Mouse (Mus musculus): ENCODE data around the gene Ddx58. TPM values are rescaled to one million over a fixed set of nuclear protein-coding genes. Genes with fewer than 3 reads are reported as not detected.

Ddx58 gene
- total RNA-seq, 2 experiments from 2014 or later = 11.3 to 20.2 TPM

DNA sequence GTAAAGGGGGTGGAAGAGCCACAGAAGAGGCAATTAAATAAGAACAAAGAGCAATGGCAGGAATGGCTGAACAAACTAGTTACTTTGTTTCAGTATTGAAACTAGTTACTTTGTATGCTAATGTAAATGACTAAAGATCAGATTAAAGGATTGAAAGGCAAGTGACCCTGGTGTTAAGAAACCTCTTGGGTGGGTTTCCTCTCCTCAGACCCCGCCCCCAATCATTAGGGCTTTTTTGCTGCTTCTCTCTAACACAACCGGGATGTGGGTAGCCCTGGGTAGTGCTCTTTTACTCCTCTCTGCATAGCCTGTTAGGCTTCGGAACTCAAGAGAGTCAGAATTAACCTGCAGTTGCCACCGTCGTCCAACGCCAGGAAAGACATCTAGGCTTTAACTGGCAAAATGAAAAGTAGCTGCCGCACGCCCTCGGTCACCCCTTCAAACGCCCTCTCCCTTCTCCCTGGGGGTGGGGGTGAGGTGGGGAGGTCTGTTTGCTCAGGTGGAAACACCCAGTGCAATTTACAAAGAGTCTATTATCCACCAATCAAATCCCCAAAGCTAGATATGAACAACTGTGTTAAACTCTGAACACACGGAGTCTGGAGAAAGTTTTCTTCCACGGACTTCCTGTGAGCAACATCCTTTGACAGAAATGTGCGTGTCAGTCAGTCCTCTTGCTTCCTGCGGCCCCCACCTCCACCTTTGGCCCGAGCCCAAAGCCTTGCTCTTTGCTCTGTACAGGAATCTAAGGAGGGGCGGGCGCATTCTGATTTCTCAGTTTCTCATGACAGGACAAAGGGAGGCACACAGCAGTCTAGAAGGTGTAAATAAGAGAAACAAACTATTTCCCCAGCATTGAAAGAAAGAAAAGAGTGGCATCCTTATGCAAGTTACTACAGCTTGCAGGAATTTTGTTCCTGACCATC, 882 bp downstream of the Ddx58 start:
- peak; percentile 71 for ATAC-seq (replicated peaks; ENCODE audit: low FRiP score, low TSS enrichment, poor library complexity, severe bottlenecking)

DNA sequence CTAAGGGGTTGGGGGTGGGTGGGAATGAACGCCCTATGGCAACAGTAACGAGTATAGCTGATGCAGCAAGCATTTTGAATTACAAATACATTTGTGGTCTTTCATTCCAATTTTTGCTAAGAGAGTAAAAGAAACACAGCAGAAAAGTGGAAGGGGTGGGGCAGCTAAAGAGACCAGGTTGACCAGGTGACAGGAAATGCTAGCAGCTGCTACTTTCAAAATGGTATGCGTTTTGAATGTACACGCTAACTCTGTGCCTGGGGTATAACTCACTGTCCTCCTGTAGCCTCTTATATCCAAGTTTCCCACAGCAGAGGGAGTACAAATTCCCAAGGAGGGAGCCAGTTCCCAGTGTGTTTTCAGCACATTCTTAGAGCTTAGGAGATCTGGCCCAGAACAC, 2.8 kb downstream of the Ddx58 start:
- ATAC-seq (replicated peaks; ENCODE audit: low FRiP score, low TSS enrichment, poor library complexity, severe bottlenecking) = no peak

DNA sequence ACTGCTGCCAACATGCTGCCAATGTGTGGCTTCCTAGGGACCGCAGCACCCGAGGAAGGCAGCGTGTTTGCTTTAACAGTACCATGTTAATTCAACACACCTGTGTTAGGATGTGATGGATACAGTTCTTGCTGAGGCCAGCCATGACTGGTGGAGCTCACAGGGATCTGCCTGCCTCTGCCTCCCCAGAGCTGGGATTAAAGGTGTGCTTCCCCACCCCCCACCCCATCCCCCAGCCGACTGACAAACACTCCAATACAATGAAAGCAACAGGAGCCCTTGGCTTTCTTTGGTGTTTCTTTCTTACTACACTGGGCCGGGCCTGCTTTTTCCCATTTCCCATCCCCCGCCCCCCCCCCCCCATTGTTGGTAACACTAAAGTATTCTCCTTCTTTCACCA, 5.4 kb downstream of the Ddx58 start:
- ATAC-seq (replicated peaks; ENCODE audit: low FRiP score, low TSS enrichment, poor library complexity, severe bottlenecking) = no peak

DNA sequence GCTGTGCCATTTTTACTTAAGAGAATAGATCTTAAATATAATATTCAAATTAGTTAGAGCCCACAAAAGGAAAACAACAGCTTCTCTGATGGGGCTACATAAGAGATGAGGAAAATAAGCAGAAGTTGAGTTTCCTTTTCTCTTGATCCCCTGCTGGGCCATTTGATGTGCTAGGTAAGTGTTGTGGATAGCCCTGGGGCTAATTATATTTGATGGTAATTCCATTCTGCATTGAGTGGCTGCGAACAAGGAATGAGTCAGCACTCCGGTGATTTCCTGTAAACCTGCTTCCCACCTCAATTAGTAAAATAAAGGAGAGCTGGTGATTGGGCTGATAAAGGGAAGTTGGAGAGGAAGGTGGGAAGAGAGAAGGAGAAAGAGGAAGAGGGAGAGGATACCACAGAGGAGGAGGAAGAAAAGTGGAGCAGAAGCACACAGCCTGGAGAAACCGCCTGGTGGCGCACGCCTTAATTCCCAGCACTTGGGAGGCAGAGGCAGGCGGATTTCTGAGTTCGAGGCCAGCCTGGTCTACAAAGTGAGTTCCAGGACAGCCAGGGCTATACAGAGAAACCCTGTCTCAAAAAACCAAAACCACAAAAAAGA, 6.5 kb downstream of the Ddx58 start:
- no peak for ATAC-seq (replicated peaks; ENCODE audit: low FRiP score, low TSS enrichment, poor library complexity, severe bottlenecking)

DNA sequence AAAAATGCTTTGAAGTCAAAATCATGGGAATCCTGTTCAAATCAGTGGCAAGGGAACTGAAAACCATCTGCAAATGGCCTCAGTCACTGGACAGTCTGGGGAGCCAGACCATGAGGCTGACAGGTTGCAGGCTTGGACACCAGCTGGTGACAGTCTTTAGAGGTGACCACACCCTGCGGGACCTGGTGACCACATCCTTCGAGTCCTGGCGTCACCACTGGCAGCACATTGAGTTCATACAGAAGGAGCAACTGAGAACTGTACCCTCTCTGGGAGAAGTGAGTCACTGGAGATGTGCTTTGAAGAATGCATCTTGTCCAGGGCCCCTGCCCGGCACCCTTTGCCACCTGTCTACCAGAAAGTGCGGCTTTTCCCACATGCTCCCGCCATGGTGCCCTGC, 9.9 kb downstream of the Ddx58 start:
- no peak for ATAC-seq (replicated peaks; ENCODE audit: low FRiP score, low TSS enrichment, poor library complexity, severe bottlenecking)

DNA sequence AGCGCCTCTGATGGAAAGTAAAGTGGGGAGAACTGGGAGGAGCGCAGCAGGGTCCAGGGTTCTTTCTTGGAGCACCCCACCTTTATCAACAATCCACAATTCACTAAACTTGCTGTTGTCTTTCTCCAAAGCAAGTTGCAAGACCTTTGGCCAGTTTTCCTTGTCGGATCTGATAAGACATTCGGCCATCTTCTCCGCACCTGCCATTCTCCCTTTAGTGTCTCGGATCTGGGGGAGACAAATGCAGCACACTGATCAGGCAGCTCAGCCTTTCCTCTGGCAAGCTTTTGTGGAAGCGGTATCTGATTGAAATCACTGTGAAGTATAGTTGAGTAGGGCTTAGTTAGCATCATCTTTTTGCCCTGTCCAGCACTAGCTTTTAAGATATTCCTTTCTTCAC, 11.7 kb downstream of the Ddx58 start:
- no peak for ATAC-seq (replicated peaks; ENCODE audit: low FRiP score, low TSS enrichment, poor library complexity, severe bottlenecking)

DNA sequence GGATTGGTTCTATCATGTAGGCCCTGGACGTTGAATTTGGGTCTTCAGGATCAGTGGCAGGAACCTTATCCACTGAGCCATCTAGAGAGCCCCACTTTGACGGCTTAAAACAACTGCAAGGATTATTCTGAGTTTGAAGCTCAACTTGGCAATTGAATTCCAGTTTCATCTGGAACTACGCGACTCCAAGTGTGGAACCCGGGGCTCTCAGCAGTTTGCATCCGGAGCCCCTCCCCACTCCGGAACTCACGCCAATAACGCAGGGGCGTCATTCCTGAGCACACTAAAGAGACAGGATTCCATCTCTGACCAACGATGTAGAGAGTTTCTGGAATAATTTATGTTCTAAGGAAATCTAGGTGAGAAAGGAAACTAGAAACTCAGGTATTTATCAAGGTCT, 12.5 kb downstream of the Ddx58 start:
- ATAC-seq (replicated peaks; ENCODE audit: low FRiP score, low TSS enrichment, poor library complexity, severe bottlenecking) = no peak

DNA sequence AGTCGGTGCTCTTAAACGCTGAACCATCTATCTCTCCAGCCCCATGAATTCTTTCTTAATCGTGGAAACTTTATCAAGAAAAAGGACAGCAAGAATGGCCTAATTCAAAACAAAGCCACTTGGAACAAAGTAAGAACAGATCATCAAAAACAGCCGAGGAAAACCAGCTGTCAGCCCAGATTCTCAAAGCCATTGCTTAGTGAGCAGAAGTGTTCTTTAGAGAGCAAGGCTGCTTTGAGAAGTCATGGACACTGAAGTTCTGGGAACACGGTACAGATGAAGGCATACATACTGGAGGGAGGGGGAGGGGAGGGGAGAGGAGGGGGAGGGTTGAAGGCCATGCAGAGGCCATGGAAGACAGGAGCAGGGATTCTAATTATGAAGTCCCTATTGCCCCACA, 13.5 kb downstream of the Ddx58 start:
- no peak for ATAC-seq (replicated peaks; ENCODE audit: low FRiP score, low TSS enrichment, poor library complexity, severe bottlenecking)

DNA sequence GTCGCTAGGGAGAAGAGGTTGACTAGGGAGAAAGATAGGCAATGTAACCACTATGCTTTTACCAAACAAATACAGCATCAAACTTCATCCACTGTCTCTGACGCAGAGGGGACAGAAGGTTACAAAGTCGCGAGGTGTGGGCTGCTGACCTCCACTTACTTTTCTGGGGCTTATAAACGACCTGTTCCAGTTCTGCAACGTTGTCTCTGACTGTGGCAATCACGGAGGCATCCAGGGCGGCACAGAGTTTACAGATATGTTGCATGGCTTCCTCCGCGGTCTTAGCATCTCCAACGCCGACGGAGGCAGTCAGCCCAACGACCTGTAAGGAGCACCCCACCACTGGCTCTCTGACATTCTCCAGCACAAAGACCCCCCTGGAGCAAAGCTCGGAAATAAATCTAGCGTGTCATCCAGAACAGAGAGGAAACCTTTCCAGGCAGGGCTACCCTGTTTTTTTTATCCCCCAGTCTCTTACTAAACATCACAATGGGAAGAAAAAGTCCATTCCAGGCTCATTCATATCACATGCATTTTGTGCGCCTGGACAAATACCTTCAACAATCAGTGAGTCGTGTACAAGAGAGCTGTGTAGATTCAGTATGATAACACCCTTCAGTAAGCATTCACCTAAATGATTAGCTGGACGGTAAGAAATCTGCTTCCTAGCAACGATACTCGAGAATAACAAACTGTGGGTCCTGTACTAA, 17.6 kb downstream of the Ddx58 start:
- no peak for ATAC-seq (replicated peaks; ENCODE audit: low FRiP score, low TSS enrichment, poor library complexity, severe bottlenecking)

DNA sequence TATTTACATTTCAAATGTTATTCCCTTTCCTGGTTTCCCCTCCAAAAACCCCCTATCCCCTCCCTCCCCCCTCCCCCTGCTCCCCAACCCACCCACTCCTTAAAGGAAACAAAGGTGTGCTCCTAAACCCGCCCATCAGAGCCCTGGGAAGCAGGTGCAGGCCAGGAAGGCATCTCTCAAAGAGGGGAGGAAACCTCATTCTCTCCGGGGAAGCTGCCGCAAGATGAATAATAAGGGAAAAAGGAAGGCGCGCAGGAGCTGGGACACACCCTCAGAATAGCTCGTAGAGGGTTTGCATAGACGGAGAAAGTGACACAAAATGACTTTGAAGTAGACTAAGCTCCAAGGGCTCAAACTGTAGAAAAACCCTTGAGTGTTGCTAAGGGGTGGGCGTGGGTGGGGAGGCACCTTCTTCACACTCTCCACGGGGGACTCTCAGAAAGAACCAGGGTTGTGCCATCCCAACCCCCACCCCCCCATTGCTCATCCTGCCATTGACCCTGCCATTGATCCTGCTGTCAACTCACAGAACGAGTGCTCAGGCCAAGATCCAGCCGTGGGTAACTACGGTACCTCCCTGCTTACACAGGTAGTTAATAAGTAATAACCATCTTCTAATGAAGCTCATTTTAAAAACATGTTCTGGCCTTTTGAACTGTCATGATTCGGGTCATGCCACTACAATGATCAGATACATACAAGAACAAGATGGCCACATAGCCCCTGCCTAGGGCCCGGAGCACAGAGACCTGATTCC, 18.4 kb downstream of the Ddx58 start:
- ATAC-seq (replicated peaks; ENCODE audit: low FRiP score, low TSS enrichment, poor library complexity, severe bottlenecking) = no peak

DNA sequence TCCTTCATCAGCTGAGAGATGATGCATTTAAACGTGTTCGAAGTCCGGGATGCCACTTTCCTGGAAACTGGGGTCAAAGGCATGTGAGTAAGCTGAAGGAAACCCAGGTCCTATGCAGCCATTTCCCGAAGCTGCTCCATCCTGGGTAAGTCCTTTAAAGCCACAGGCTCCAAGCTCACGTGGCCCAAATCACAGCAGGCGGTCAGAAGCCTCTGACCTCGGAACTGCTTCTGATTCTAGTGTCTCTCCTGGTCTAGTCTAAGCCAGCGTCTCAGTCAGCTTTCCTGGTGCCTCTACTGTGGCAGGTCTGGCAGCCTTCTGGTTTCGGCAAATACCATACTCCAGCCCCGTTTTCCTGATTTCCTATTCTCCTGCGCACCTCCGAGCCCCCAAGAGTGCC, 19.2 kb downstream of the Ddx58 start:
- no peak for ATAC-seq (replicated peaks; ENCODE audit: low FRiP score, low TSS enrichment, poor library complexity, severe bottlenecking)

DNA sequence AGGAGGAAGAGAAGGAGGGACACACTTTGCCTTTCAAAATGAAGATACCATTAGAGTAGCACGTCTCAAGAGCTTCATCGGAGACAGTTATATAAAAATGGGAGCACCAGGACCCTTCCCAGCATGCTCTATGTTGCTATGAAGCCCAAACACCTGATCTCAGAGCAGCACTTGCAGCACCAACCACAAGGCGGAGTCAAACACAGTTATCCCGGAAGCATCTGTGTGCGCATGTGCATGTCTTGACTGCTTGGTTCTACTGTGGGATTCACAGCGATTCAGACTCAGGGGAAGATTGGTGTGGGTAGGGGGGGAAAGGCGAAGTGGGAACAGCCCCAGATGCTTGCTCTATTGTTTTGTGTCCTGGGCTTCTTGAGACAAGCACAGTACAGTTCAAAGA, 21.2 kb downstream of the Ddx58 start:
- peak; percentile 98 for ATAC-seq (replicated peaks; ENCODE audit: low FRiP score, low TSS enrichment, poor library complexity, severe bottlenecking)

DNA sequence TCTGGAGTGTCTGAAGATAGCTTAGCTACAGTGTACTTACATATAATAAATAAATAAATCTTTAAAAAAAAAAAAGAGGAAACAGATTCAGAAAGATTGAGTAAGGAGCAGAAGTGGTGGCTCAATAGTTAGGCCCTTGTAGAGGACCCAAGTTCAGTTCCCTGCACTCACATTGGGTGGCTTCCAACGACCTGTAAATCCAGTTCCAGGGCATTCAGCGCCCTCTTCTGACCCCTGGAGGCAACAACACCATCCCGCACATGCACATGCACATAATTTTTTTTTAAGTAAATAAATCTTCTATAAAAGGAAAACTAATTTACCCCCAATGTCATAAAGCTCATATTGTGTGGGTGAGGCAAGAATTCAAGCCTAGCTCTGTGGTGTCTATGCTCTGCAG, 21.7 kb downstream of the Ddx58 start:
- ATAC-seq (replicated peaks; ENCODE audit: low FRiP score, low TSS enrichment, poor library complexity, severe bottlenecking) = no peak

DNA sequence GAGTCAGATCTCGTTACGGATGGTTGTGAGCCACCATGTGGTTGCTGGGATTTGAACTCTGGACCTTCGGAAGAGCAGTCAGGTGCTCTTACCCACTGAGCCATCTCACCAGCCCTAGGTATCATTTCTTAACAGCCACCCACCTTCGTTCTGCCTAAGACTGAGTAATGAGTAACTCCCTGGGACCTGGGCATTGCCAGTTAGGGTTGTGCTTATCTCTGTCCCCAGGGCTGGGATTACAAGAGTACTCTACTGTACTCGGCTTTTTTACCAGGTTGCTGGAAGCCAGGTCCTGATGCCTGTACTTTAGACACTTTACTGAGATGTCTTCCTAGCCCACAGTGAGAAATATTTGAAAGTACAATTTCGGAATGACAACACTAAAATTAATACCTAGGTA, 27.5 kb downstream of the Ddx58 start:
- ATAC-seq (replicated peaks; ENCODE audit: low FRiP score, low TSS enrichment, poor library complexity, severe bottlenecking) = peak; percentile 61

DNA sequence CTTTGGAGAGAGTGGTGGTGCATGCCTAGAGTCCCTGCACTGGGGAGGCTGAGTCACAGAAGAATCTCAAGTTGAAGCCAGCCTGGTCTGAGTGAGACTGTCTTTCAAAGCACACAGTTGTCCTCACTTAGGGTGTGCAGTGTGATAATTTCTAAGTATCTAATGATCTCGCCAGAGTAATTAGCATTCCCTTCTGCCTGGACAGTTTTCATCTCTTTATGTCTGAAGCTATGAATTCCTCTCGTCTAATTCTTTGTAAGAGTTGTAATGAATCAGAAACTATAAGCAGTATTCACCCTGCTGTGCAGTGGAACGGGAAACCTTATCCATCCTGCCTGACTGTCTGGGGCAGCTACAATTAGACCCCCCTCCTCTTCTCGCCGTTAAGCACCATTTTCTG, 31.9 kb downstream of the Ddx58 start:
- ATAC-seq (replicated peaks; ENCODE audit: low FRiP score, low TSS enrichment, poor library complexity, severe bottlenecking) = no peak

DNA sequence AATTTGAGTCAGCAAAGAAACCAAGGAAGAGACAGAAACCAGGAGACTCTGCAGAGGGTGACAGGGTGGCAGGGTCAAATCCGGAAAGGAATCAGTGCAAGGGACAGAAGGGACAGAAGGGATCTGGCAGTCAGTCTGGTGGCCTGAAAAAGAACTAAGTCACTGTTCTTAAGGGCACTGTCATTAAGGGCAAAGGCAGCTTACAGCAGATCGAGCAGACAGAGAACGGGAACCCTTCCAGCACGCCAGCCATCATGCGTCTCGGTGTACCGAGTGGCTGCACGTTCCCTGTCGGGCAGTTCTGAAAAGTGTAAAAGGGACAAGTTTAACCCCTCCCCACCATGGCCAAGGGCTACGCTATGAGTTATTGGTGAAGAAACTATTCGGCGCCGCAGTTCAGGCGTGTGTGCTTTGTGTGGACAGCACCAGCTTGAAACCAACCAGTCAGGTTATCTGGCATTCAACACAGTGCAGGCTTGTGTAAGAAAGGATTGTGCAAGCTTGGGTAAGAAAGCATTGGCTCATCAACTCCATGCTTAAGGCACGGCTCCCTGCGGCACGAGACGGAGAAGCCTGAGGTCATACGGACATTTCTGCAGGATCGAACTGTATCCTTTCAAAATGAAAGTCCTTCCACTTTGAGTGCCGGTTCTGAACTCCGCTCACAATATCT, 34.3 kb downstream of the Ddx58 start:
- ATAC-seq (replicated peaks; ENCODE audit: low FRiP score, low TSS enrichment, poor library complexity, severe bottlenecking) = no peak

DNA sequence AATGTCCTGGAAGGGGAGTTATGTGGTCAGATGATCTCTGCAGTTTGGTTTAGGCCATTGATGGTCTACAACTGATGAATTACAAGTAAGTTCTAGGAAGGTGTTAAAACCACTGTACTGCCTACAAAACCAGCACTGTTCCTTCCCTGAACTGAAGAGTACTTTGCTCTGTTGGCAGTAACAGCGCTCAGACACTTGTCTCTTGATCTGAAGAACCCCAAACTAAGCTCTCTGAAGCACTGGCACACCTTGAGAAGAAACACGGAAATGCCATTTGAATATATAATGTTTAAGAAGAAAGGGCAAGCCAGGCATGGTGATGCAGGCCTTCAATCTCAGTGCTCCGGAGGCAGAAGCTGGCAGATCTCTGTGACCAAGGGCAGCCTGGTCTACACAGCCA, 35.3 kb downstream of the Ddx58 start:
- no peak for ATAC-seq (replicated peaks; ENCODE audit: low FRiP score, low TSS enrichment, poor library complexity, severe bottlenecking)

DNA sequence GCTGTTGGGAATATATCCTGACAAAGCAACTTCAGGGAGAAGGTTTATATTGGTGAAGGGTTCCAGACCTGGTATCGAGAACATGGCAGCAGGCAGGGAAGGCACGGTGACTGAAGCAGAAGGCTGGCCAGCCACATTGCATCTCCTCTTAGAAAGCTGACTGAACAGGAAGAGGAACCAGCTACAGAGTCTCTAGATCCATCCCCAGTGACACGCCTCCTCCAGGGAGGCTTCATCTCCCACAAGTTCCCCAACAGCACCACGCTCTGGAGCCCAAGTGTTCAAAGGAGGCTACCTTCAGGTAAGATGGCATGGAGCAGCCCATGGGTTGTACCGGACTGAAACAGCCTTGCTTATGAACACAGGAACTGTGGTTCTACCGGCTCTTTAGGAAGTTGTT, 37.4 kb downstream of the Ddx58 start:
- ATAC-seq (replicated peaks; ENCODE audit: low FRiP score, low TSS enrichment, poor library complexity, severe bottlenecking) = no peak

DNA sequence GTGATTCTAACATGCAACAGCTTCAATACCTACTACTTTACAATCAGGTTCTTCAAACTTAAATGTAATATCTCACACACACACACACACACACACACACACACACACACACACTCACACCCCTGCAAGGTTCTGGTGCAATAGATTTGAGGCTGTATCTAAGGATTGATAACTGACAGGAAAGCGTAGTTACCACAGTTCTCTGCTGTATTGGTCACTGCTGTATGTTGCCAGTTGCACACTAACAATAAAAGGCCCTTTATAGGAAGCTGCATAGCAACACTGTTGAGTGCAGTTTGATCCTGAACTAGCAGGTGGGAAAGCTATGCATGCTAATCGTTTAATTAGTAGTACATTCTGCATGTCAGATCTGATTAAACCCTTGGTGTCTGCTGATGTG, 44.3 kb downstream of the Ddx58 start:
- peak; percentile 75 for ATAC-seq (replicated peaks; ENCODE audit: low FRiP score, low TSS enrichment, poor library complexity, severe bottlenecking)

Data from megakaryocyte-erythroid progenitor cell, adult 5-6 weeks (primary cell).